Mouse (Mus musculus) cerebellum, adult 2 months (tissue): ENCODE data around the gene Polr2i.

Experiments
- CTCF ChIP-seq: fragments of 200-500 bp; IDR thresholded peaks from 2 replicates; pipeline ENCODE4 v1.5.1; 2011; ENCODE audit warnings: low read depth, mild to moderate bottlenecking, control low read depth, low read length, moderate library complexity, borderline replicate concordance; ENCODE audit not compliant: insufficient read depth
- POLR2A ChIP-seq: fragments of 200-500 bp; IDR thresholded peaks from 2 replicates; pipeline ENCODE4 v1.6.1; 2011; ENCODE audit warnings: low read length, control low read depth, borderline replicate concordance; ENCODE audit not compliant: insufficient read depth

GRCm38 (mm10) chr7:30194101-30194831 is 37.5 kb upstream of the Polr2i start:
- no peak for TF ChIP-seq POLR2A
- TF ChIP-seq CTCF, result no peak
